Mouse (Mus musculus): ENCODE measurements around the gene Tmem140. TPM values are rescaled to one million over a fixed set of nuclear protein-coding genes. Genes with fewer than 3 reads are reported as not detected.

Tmem140 gene
- polyA plus RNA-seq, 1 experiment from 2014 or later = 1.5 TPM

DNA sequence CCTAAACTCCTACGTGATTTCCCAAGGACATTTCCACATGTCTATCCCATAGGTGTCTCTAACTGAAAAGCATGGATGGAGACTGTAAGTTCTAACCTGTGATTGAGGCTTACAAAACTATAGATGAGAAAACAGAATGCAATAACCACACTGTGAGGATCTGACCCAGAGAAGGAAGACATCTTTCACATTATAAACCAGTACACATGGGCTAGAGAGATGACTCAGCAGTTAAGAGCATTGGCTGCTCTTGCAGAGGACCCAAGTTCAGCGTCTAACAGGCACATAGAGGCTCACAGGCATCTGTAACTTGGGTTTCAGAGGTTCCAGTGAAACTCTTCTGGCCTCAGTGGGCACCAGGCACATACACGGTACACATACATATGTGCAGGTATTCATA is 51.5 kb downstream of the Tmem140 start:
- H3K27me3 ChIP-seq (replicated peaks; ENCODE audit: control insufficient read depth, insufficient read depth, low read length) = no peaks in the 10 kb centered on the region
- no peak for ATAC-seq
- WGBS = 78% methylated on average over 3 of the region's 3 CpGs
- H3K4me3 ChIP-seq (replicated peaks; ENCODE audit: low read length) = no peak overlapping the region
- no peak overlapping the region for H3K4me2 ChIP-seq (ENCODE audit: low read length)
- H3K9me3 ChIP-seq (ENCODE audit: control insufficient read depth, low read length) = no peaks in the 10 kb centered on the region
- peaks cover 8% of the 10 kb centered on the region for H3K4me1 ChIP-seq (replicated peaks; ENCODE audit: control insufficient read depth, insufficient read depth, low read length)
- no peak overlapping the region for H3K27ac ChIP-seq (ENCODE audit: low read length)
- no peaks in the 10 kb centered on the region for H3K36me3 ChIP-seq (ENCODE audit: control insufficient read depth, insufficient read depth)
- no peak overlapping the region for H3K9ac ChIP-seq (replicated peaks; ENCODE audit: low read depth, low read length)

DNA sequence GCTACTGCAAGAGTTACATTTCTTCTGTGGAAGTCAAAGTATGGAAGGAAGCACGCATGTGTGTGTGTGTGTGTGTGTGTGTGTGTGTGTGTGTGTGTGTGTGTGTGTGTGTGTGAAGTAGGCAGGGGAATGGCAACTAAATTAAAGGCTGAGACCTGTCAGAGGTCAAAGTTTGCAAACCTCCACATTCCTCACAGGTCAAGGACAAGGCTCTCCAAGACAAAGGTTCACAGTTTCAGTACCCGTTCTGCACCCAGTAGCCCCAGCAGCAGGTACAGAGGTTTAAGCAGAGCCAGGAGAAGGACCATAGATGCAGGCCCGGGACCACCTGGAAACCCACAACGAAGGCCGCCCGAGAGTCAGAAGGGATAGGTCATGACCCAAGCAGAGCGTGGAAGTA is 56.2 kb downstream of the Tmem140 start:
- Histone ChIP-seq H3K4me3 (replicated peaks; ENCODE audit: low read length) (no peak overlapping the region), H3K9ac (replicated peaks; ENCODE audit: low read depth, low read length) (no peak overlapping the region), H3K4me2 (ENCODE audit: low read length) (no peak overlapping the region), H3K27me3 (replicated peaks; ENCODE audit: control insufficient read depth, insufficient read depth, low read length) (no peaks in the 10 kb centered on the region), H3K27ac (ENCODE audit: low read length) (no peak overlapping the region), H3K36me3 (ENCODE audit: control insufficient read depth, insufficient read depth) (no peaks in the 10 kb centered on the region), H3K4me1 (replicated peaks; ENCODE audit: control insufficient read depth, insufficient read depth, low read length) (no peaks in the 10 kb centered on the region), H3K9me3 (ENCODE audit: control insufficient read depth, low read length) (no peaks in the 10 kb centered on the region)
- ATAC-seq = no peak
- WGBS = 87% methylated on average over 7 of the region's 7 CpGs

DNA sequence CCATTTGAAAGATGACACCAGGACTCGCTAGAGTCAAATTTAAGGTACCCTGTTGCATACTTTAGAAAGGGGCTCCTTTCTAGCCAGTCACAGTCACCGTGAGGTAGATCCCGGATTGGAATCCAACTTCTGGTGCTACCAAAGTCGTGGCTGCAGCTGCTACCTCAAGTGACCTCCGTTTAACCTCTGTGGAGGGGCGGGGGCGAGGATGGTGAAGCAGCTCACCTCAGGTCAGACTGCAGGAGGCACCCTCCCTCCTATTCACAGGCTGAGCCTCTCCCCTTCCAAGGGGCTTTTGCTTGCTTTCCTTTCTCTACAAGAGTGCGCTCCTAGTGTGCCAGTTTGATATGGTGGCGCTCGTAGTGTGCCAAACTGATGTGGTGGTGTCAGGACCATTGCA is 57.0 kb downstream of the Tmem140 start, which contains the start of gene Stra8:
Gene Stra8, plus strand, starts transcription at position 208 of the 400 bp plus-strand sequence.
- ATAC-seq = no peak
- no peak within 1 kb of the TSS for H3K9ac ChIP-seq (replicated peaks; ENCODE audit: low read depth, low read length)
- no peak within 1 kb of the TSS for H3K27ac ChIP-seq (ENCODE audit: low read length)
- no peak within 1 kb of the TSS for H3K4me2 ChIP-seq (ENCODE audit: low read length)
- H3K4me3 ChIP-seq (replicated peaks; ENCODE audit: low read length) = no peak within 1 kb of the TSS
- H3K9me3 ChIP-seq (ENCODE audit: control insufficient read depth, low read length) = no peaks in the 10 kb centered on the region
- whole genome bisulfite sequencing = 49% methylated on average over 10 of the region's 10 CpGs
- no peaks in the 10 kb centered on the region for H3K27me3 ChIP-seq (replicated peaks; ENCODE audit: control insufficient read depth, insufficient read depth, low read length)
- H3K36me3 ChIP-seq (ENCODE audit: control insufficient read depth, insufficient read depth) = no peaks in the 10 kb centered on the region
- no peaks in the 10 kb centered on the region for H3K4me1 ChIP-seq (replicated peaks; ENCODE audit: control insufficient read depth, insufficient read depth, low read length)

DNA sequence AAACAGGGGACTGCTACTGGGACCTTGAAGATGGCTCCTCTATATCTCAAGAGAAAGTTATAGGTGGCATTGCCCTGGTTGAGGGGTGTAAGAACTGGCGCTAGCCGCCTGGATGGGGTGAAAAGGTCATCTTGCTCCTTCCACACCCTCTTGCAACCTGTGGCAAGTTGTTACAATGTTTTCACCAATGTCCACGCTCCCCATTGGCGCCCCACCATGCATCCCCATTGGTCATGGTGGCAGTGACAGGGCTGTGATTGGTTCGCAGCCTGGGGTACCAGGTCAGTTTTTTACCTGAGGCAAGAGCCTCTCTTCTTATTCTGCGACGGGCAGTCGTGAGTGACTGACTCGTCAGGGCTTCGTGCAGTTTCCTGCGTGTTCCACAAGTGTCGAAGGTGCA is 57.7 kb downstream of the Tmem140 start:
- Histone ChIP-seq H3K9me3 (ENCODE audit: control insufficient read depth, low read length) (no peaks in the 10 kb centered on the region), H3K36me3 (ENCODE audit: control insufficient read depth, insufficient read depth) (no peaks in the 10 kb centered on the region), H3K4me1 (replicated peaks; ENCODE audit: control insufficient read depth, insufficient read depth, low read length) (no peaks in the 10 kb centered on the region), H3K27ac (ENCODE audit: low read length) (no peak overlapping the region), H3K9ac (replicated peaks; ENCODE audit: low read depth, low read length) (no peak overlapping the region), H3K27me3 (replicated peaks; ENCODE audit: control insufficient read depth, insufficient read depth, low read length) (no peaks in the 10 kb centered on the region), H3K4me2 (ENCODE audit: low read length) (no peak overlapping the region), H3K4me3 (replicated peaks; ENCODE audit: low read length) (no peak overlapping the region)
- WGBS = 96% methylated on average over 12 of the region's 12 CpGs
- no peak for ATAC-seq

DNA sequence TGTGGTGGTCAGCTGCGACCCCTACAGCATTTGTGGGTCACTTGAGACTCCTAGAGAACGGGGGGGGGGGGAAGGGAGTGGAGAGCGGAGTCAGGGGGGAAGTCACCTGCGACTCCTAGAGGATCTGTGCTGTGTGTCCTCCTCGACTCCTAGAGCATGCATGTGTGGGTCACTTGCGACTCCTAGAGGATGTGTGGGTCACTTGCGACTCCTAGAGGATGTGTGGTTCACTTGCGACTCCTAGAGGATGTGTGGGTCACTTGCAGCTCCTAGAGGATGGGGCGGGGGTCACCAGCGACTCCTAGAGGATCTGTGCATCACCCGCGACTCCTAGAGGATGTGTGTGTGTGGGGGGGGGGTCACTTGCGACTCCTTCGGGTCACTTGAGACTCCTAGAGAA is 59.0 kb downstream of the Tmem140 start:
- WGBS = 56% methylated on average over 14 of the region's 14 CpGs
- H3K27ac ChIP-seq (ENCODE audit: low read length) = no peak overlapping the region
- no peak overlapping the region for H3K4me2 ChIP-seq (ENCODE audit: low read length)
- H3K4me1 ChIP-seq (replicated peaks; ENCODE audit: control insufficient read depth, insufficient read depth, low read length) = no peaks in the 10 kb centered on the region
- no peak overlapping the region for H3K4me3 ChIP-seq (replicated peaks; ENCODE audit: low read length)
- no peaks in the 10 kb centered on the region for H3K27me3 ChIP-seq (replicated peaks; ENCODE audit: control insufficient read depth, insufficient read depth, low read length)
- no peak for ATAC-seq
- H3K9me3 ChIP-seq (ENCODE audit: control insufficient read depth, low read length) = no peaks in the 10 kb centered on the region
- H3K9ac ChIP-seq (replicated peaks; ENCODE audit: low read depth, low read length) = no peak overlapping the region
- no peaks in the 10 kb centered on the region for H3K36me3 ChIP-seq (ENCODE audit: control insufficient read depth, insufficient read depth)

Other genes starting within 250 kb of the Tmem140 start
- gene Agbl3, start 82.7 kb upstream of the Tmem140 start, polyA plus RNA-seq (2015; fragmentation: Nextera tagmentation; extraction: Ambion mirVana) = 7.4 and 7.5 TPM in 2 replicates
- gene Cyren, start 14.9 kb downstream of the Tmem140 start, polyA plus RNA-seq (2015; fragmentation: Nextera tagmentation; extraction: Ambion mirVana) = 12.5 and 12.7 TPM in 2 replicates
- gene Wdr91, start 47.7 kb downstream of the Tmem140 start, polyA plus RNA-seq (2015; fragmentation: Nextera tagmentation; extraction: Ambion mirVana) = 11.8 and 12.9 TPM in 2 replicates
- gene Stra8, start 57.0 kb downstream of the Tmem140 start, polyA plus RNA-seq (2015; fragmentation: Nextera tagmentation; extraction: Ambion mirVana) = not detected in 2 replicates
- 0.76 and 0.85 TPM in 2 replicates for gene Slc23a4, start 125.3 kb downstream of the Tmem140 start, polyA plus RNA-seq (2015; fragmentation: Nextera tagmentation; extraction: Ambion mirVana)